Mouse (Mus musculus) limb, embryonic 11.5 days (tissue): Measurements from ENCODE around the gene Tpcn2. TPM values are rescaled to one million over a fixed set of nuclear protein-coding genes. Genes with fewer than 3 reads are reported as not detected.

Source experiments
- ATAC-seq: fragments of 200-750 bp; cut with Nextera tagmentation; 2 replicates; pipeline ENCODE4 v1.8.0; 2017; ENCODE audit warnings: low read depth; ENCODE audit not compliant: insufficient number of reproducible peaks, low FRiP score, low TSS enrichment
- DNase-seq: peaks from one replicate; pipeline ENCODE4 v3.0.0-alpha.2; 2015; ENCODE audit warnings: low spot score
- H3K27ac ChIP-seq: fragments of 300-500 bp; sonication (generic); replicated peaks from 2 replicates; pipeline ENCODE4 v1.5.1; 2014; ENCODE audit warnings: low read depth, mild to moderate bottlenecking, low read length
- H3K27me3 ChIP-seq: fragments of 300-500 bp; sonication (generic); 2 replicates; pipeline ENCODE4 v1.6.1; 2014; ENCODE audit warnings: mild to moderate bottlenecking, low read length, mixed read lengths; ENCODE audit not compliant: control insufficient read depth, insufficient read depth
- H3K36me3 ChIP-seq: fragments of 300-500 bp; sonication (generic); 2 replicates; pipeline ENCODE4 v1.6.1; 2014; ENCODE audit warnings: mild to moderate bottlenecking, low read length, moderate library complexity, mixed read lengths; ENCODE audit not compliant: control insufficient read depth, insufficient read depth
- H3K4me1 ChIP-seq: fragments of 300-500 bp; sonication (generic); 2 replicates; pipeline ENCODE4 v1.6.1; 2014; ENCODE audit warnings: low read length, mixed read lengths; ENCODE audit not compliant: control insufficient read depth, insufficient read depth
- H3K4me2 ChIP-seq: fragments of 300-500 bp; sonication (generic); 2 replicates; pipeline ENCODE4 v1.6.1; 2014; ENCODE audit warnings: low read depth, mild to moderate bottlenecking, moderate library complexity; ENCODE audit not compliant: severe bottlenecking
- H3K4me3 ChIP-seq: fragments of 300-500 bp; sonication (generic); 2 replicates; pipeline ENCODE4 v1.5.1; 2014; ENCODE audit warnings: low read depth, low read length
- H3K9ac ChIP-seq: fragments of 300-500 bp; sonication (generic); 2 replicates; pipeline ENCODE4 v1.6.1; 2014; ENCODE audit warnings: mild to moderate bottlenecking, low read length
- H3K9me3 ChIP-seq: fragments of 300-500 bp; sonication (generic); 2 replicates; pipeline ENCODE4 v1.6.1; 2016; ENCODE audit warnings: low read length; ENCODE audit not compliant: control insufficient read depth
- WGBS: fragments of 180-500 bp; shearing (Covaris S2); extraction: QIAGEN DNeasy Blood & Tissue Kit; methylation state at CpG from one replicate; pipeline ENCODE4 v1.1.7; 2014; 5-methylcytosine and 5-hydroxymethylcytosine counted together
- polyA plus RNA-seq: library from polyadenylated mRNA; unstranded; fragments of >200 nt; fragmentation: Nextera tagmentation; extraction: Ambion mirVana; gene quantifications from 2 replicates; pipeline ENCODE4 v1.2.1, GENCODE M21; 2014

Gene Tpcn2
- 2.7 and 3.2 TPM in 2 replicates for polyA plus RNA-seq

DNA sequence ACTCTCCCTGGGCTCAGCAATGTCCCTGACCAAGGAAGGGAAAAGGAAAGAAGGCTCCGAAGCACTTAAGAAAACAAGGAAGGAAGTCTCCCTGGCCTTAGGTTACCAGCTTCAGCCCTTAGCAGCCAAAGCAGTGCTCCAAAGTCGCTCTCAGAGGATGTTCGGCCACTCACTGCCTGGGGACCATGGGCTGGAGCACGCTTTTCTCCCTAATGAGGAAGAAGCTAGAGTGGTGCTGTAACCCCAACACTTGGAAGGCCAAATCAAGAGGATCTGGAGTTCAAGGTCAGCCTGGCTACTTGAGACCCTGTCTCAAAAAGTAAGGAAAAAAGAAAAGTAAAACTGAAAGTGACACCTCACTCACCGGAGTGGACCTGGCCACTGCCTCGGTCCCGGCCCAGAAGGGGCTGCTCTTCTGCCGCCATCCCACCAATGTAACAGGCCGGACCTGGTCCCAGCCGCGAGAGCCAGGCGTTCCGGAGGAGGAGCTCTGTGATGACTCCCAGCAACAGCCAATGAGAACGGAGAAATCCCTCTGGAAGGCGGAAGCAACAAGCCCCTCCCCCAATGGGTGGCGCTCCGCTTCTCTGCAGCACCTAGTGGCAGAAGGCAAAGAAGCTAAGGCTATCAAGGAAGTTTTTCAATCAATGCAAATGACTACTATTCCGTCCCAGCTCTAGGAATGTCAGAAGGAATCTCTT, at the start of gene Tpcn2:
Gene Tpcn2 (minus strand): TSS at position 525 of the 701 bp plus-strand sequence.
- Histone ChIP-seq H3K4me2 (peak within 1 kb of the TSS; percentile 66), H3K4me3 (peak within 1 kb of the TSS; percentile 52), H3K9ac (peak within 1 kb of the TSS; percentile 55), H3K27me3 (no peaks in the 10 kb centered on the region), H3K27ac (no peak within 1 kb of the TSS), H3K4me1 (peaks cover 10% of the 10 kb centered on the region), H3K36me3 (peaks cover 5% of the 10 kb centered on the region; the same call in 1 of the 2 replicates), H3K9me3 (no peaks in the 10 kb centered on the region)
- 5% methylated on average over 18 of the region's 18 CpGs for WGBS
- DNase-seq (peak; percentile 94), ATAC-seq (peak; percentile 90)

DNA sequence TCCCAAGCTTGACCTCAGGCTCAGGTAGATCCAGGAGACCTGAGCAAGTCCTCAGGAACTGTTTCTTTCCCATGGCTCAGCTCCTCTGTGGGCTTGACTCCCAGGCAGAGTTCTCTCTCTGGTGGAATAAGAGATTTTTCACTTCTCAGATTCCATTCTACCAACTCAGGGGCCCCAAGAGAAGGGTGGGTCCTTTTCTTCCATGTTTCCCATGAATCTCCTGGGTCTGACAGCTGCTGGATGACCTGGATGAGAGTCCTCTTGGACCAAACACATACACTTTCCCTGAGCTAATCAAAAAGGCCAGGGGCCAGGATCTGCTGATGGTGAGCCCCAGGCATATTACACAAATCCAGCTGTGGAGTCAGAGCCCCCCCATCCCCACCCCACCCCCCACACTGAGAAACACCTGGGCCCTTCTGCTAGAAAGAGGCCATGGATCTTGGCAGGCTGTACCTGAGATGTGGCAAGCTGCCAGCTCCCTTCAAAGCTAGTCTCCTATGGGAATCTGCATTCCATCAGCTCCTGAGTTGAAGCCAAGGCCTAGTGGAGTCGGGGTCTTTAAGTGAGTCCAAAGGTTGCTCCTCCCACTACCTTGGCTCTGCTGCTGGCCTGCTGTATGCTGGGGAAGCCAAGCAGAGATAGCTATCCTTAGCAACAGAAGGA, 48.7 kb upstream of the Tpcn2 start:
- Histone ChIP-seq H3K27me3 (no peaks in the 10 kb centered on the region), H3K4me1 (peaks cover 6% of the 10 kb centered on the region), H3K9ac (no peak overlapping the region), H3K4me3 (no peak overlapping the region), H3K9me3 (no peaks in the 10 kb centered on the region), H3K36me3 (no peaks in the 10 kb centered on the region), H3K27ac (no peak overlapping the region), H3K4me2 (no peak overlapping the region)
- 65% methylated on average over 1 of the region's 1 CpGs for WGBS
- DNase-seq (no peak), ATAC-seq (no peak)

DNA sequence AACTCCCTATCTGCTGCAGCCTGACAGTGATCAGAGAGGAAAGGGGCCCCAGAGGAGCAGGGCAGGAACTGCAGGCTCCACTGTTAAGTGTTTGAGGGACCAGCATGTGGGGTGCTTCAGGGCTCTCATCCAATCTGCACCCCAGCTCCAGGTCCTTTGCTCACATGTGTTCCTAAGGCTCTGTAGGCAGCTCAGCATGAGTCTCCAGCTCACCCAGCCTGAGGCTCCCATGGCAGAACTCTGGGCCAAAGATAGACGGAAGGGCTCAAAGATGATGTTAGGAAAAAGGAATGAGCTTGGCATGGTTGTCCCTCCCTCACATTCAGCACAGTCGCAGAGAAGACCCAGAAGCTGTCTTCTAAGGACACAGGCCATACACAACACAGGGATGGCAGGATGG, 46.8 kb upstream of the Tpcn2 start:
- DNase-seq (no peak), ATAC-seq (no peak)
- H3K4me1 ChIP-seq: peaks cover 6% of the 10 kb centered on the region
- WGBS: 83% methylated on average over 2 of the region's 2 CpGs
- no peak overlapping the region for H3K4me2 ChIP-seq
- H3K36me3 ChIP-seq: no peaks in the 10 kb centered on the region
- no peak overlapping the region for H3K27ac ChIP-seq
- H3K9me3 ChIP-seq: no peaks in the 10 kb centered on the region
- no peak overlapping the region for H3K4me3 ChIP-seq
- no peak overlapping the region for H3K9ac ChIP-seq
- no peaks in the 10 kb centered on the region for H3K27me3 ChIP-seq

DNA sequence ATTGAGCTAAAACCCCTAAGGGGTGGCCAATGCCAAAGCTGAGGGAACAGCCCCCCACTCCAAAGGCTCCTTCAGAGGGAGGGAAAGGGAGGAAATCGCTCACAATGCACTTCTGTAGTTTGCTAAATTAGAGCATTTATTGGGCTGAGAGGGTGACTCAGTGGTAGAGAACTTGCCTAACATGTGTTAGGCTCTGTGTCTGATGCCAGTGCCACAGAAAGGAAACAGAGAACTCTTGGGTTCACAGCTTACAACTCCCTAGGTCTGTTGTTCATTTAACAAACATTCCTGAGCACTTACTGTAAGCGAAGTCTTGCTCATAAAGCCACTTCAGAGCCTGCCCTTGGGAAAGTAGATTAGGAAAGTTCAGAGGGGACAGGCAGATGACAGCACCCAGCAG, 46.2 kb upstream of the Tpcn2 start:
- DNase-seq: no peak
- Histone ChIP-seq H3K9me3 (no peaks in the 10 kb centered on the region), H3K27me3 (no peaks in the 10 kb centered on the region), H3K9ac (no peak overlapping the region), H3K4me3 (no peak overlapping the region), H3K4me1 (peaks cover 6% of the 10 kb centered on the region), H3K27ac (no peak overlapping the region), H3K4me2 (no peak overlapping the region), H3K36me3 (no peaks in the 10 kb centered on the region)
- 49% methylated on average over 2 of the region's 2 CpGs for WGBS
- ATAC-seq: no peak

DNA sequence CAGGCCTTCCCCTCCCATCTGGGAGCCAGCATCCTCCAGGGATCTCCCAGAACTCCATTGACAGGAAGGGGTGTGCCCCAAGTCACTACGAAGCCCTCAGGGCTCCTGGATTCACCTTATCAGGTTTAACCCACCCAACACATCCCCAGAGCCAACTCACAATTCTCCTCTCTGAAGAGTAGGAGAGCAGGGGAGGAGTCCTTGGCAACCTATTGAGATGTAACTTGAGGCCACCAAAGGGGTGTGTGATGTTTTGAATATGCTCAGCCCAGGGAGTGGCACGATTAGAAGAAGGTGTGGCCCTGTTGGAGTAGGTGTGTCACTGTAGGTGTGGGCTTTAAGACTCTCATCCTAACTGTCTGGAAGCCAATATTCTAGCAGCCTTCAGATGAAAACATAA, 41.9 kb upstream of the Tpcn2 start:
- no peak overlapping the region for H3K4me3 ChIP-seq
- no peak for ATAC-seq
- peaks cover 6% of the 10 kb centered on the region for H3K4me1 ChIP-seq
- H3K9ac ChIP-seq: no peak overlapping the region
- no peaks in the 10 kb centered on the region for H3K36me3 ChIP-seq
- no peaks in the 10 kb centered on the region for H3K27me3 ChIP-seq
- no peak for DNase-seq
- WGBS: 30% methylated on average over 2 of the region's 2 CpGs
- no peaks in the 10 kb centered on the region for H3K9me3 ChIP-seq
- H3K27ac ChIP-seq: no peak overlapping the region
- H3K4me2 ChIP-seq: no peak overlapping the region

DNA sequence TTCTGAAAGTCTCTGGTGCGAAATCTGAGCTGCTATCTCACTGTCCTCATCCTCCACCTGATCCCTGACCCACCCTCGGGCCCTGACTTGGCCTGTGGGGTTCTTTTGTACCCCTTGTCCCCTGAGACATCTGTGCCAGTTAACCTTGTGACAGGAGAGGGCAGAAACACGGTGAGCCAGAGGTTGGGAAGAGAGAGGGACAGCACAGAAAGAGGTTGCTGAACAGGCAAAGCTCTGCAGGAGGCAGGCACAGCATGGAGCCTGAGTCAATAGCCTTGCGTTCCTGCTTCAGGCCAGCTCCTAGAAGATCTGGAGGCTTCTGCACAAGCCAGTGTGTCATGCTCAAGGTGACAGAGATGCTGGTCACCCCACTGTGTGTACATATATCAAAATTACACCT, 39.8 kb upstream of the Tpcn2 start:
- Histone ChIP-seq H3K9ac (no peak overlapping the region), H3K9me3 (no peaks in the 10 kb centered on the region), H3K36me3 (no peaks in the 10 kb centered on the region), H3K4me1 (no peaks in the 10 kb centered on the region), H3K27ac (no peak overlapping the region), H3K4me2 (no peak overlapping the region), H3K4me3 (no peak overlapping the region), H3K27me3 (no peaks in the 10 kb centered on the region)
- WGBS: 41% methylated on average over 4 of the region's 4 CpGs
- no peak for DNase-seq
- no peak for ATAC-seq

DNA sequence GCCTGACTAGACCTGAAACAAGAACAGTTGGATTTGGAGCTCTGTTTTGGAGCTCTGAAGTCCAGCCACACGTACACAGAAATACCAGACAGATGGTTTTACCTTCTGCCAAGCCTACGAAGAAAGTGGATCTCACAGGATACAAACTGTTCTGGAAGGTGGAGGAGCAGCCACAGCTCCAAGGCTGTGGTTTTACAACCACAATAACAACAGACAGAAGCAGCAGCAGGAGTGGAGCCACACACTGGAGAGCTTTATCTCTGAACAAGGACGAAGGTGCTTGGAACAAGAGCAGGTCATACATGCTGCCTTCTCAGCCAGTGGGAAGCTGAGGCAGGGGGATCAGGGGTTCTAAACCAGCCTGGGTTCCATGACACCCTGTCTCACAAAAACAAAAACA, 35.7 kb upstream of the Tpcn2 start:
- DNase-seq (no peak), ATAC-seq (no peak)
- 70% methylated on average over 3 of the region's 3 CpGs for WGBS
- Histone ChIP-seq H3K9ac (no peak overlapping the region), H3K4me1 (no peaks in the 10 kb centered on the region), H3K27ac (no peak overlapping the region), H3K9me3 (no peaks in the 10 kb centered on the region), H3K4me3 (no peak overlapping the region), H3K27me3 (no peaks in the 10 kb centered on the region), H3K36me3 (no peaks in the 10 kb centered on the region), H3K4me2 (no peak overlapping the region)

DNA sequence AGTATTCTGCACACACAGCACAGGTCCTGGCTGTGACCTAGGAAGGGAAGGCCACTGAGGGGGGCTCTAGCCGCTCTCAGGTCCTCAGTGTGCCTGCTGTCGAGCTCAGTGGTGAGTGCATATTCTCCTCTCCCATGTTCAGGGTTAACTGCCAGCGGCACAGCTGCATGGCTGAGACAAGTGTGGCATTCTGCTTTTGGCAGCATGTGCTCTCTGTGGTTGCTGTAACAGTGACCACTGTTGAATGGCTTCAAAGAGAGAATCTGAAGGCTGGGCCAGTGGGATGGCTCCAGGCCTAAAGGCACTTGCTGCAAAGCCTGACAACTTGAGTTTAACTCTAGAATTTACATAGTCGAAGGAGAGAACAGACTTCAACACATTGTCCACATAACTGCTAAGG, 33.7 kb upstream of the Tpcn2 start:
- DNase-seq (no peak), ATAC-seq (no peak)
- Histone ChIP-seq H3K4me2 (no peak overlapping the region), H3K9ac (no peak overlapping the region), H3K4me3 (no peak overlapping the region), H3K36me3 (no peaks in the 10 kb centered on the region), H3K27me3 (no peaks in the 10 kb centered on the region), H3K4me1 (no peaks in the 10 kb centered on the region), H3K9me3 (no peaks in the 10 kb centered on the region), H3K27ac (no peak overlapping the region)
- 67% methylated on average over 4 of the region's 4 CpGs for WGBS
